Mouse (Mus musculus) A20 (cell line): ENCODE measurements around the gene Mypn.

Experiments used
- DNase-seq: peaks from one replicate; pipeline ENCODE4 v3.0.0-alpha.2; 2011; ENCODE audit warnings: low read depth, low spot score

Mypn gene

DNA sequence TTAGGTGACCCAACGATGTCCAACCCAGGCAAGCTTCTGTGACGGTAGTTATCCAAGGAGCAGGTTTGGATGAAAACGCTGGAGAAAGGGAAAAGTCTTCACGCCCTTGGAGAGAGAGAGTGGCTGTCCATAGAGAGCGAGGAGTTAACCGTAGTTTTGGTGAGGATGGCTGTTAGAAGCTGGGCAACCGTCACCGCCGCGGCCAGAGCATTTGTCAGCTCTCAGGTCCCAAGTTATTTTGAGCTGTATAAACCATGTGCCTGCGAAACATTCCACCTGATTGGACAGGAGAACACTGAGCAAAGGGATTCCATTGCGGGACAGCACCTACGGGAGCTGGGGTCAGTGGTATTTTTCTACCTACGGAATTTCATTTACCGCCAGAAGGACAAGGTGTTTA is at the start of gene Mypn:
TSS of gene Mypn (minus strand) at position 225 of the 400 bp plus-strand sequence.
- DNase-seq: no peak

DNA sequence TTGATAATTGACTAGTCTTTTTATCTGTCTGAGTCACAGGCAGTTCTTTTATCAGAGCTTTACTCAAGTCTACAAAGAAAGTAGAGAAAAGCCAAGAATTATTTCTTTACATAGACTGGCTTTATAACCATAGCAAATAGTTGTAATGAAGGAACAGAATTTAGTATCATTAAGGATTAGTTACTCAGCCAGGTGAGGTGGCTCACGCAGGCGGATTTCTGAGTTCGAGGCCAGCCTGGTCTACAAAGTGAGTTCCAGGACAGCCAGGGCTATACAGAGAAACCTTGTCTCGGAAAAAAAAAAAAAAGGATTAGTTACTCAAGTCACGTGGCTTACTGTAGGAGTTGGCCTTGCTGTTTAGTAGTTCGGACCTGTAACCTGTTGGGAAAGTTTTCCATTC is 44.7 kb upstream of the Mypn start:
- DNase-seq: no peak

DNA sequence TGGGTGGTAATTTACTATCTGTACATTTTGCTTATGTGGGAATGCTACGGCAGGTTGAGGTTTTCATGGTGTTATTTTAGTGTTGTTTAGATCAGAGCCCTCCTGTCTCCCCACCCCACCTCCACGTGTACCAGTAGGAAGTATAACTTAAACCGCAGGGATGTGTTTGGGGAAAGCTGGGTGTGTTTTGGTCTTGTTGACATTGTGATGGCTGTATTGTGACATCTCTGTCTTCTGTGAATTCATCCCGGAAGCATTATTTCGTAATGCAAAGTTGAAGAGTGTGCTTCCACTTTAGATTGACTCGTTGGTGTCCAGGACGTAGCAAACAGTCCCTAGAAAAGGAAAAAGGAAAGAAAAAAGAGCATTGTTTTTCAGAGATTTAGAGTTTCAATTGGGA is 43.7 kb upstream of the Mypn start:
- DNase-seq: no peak

DNA sequence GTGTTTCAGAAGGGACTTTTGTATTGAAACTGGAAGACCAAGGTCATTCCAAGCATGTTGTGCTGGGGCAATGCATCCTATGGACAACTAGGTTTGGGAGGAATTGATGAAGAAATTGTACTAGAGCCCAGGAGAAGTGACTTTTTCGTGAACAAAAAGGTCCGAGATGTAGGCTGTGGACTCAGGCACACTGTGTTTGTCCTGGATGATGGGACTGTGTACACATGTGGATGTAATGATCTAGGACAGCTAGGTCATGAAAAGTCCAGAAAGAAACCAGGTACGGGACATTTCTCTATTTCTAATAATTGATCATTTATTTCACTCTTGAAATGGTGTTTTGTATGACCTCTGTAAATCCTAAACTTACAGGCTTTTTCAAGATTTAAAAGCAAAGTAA is 42.1 kb upstream of the Mypn start:
- no peak for DNase-seq

DNA sequence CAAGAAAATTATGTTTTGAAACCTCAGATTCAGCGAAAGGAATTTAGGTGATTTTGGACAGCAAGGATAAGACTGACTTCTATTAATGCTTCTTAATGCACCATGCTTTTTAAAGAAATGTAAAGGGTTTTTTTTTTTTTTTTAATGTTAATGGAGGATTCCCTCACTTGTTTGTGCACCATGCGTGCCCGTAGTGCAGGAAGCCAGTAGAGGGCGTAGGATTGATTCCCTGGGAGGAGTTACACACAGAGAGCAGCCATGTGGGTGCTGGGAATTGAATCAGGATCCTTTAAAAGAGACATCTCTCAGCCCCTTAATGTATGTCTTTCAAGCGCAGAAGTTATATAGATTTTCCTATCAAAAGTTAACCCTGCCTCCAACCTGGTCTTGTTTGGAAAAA is 41.0 kb upstream of the Mypn start:
- DNase-seq: peak; percentile 65

DNA sequence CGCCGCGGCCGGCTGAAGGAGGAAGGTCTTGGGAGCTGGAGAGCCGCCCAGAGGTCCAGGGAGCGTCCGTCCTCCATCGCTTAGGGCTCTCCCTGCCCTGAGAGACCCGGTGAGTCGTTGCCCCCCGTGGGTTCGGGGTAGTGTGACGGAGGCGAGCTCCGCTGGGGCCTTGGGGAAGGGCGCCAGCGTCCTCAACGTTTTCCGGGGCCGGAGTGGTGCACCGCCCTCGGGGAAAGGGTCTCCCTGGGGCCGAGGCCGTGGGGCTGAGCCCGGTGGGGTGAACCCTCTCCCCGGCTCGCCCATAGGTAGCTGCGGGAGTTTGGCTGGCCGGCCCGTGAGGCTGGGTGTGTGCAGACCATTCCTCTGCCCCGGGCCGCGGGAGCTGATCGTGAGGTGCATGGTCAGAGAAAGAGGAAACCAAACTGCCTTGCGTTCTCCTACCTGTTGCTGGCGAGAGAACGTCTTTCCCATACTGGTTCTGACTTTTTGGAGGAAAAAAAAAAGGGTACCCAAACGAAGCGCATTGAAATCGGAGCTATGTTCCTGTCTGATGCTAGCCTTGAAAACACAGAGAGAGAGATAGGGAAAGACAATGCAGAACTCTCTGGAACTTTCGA is 40.4 kb upstream of the Mypn start:
- DNase-seq: no peak

DNA sequence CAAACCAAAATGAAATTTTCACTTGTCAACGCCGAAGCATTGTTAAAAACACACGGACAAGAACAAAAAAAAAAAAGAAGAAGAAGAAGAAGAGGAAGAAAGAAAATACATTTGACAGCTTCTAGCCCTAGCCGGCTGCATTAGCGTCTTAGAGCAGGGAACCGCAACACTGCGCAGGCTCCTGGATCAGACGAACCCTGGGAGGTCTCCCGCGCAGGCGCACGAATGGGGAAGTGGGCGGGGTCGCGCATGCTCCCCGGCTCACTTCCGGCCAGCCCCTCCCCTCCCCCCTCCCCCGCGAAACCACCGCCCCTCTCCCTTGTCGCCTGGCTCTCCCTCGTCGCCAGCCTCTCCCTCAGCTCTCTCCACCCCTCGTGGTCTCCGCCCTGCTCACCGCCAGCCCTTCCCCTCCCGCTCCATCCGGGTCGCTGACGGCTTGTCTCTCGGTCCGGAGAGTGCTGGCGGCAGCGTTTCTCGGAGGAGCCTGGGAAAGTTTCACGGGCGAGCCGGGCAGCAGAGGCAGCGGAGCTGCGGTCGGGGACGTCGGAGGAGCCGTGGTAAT is 39.8 kb upstream of the Mypn start, which contains the start of gene Herc4:
TSS of gene Herc4 (plus strand) at position 318 of the 562 bp plus-strand sequence.
- DNase-seq: peak; percentile 94

DNA sequence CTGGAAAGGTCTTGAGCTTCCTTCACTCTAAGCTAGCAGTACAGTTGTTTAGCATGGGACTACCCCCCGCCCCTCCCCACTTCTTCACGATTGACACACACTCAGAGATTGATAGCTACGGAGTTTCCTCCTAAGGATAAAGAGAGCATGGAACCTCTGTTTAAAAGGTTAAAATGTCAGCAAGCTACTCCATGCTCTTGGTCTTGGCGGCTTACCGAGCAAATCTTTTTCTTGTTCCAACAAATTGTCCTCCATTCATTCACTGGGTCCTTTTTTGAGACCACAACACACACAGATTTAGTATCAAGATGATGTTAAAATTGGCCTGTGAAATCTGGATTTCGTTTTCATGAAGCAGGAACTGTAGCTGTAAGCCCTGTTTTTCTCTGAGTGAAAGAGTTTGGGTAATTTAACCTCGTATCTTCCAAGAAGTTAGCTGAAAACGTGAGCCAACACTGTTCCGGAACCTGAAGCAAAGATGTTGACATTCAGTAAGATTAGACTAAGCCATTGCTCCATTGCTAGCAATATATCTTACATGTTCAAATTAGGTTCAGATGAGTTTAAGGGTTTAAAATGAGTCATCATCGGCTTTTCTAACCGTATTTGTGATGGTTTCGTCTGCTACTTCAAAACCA is 39.2 kb upstream of the Mypn start:
- DNase-seq: peak; percentile 54

DNA sequence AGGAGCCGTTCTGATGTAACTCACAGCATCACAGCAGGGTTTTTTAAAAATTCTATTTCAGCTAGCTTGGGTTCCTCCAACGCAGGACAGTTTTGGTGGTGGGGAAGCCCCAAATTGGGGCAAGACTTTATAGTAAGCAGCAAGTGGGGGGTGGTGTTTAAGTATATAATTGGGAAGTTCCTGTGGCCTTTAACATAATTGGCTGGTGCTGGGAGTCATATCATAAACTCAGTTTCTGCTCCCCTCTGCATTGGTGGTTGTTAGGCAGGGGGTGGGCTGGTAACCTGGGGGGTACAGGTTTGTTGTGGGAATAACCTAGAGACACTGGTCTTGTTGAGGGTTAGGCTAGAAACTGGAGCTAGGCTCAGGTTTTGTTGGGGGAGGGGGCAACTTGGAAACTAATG is 37.1 kb upstream of the Mypn start:
- peak; percentile 50 for DNase-seq

DNA sequence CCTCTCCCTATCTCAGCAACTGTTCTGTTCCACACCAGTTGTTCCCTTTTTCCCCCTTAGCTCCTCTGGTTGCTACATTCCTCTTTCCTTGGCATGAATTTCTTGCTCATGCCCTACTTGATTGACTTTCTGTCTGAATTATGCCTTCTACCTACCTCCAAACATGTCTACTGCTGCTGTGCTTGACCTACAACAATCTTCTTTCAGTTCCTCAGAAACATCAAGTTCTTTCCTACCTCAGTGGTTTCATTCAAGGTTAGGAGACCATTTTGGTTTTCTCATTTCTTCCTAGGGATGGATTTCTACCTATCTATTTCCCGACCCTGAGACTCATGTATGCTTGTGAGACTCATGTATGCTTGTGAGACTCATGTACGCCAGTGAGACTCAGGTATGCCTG is 36.1 kb upstream of the Mypn start:
- DNase-seq: peak; percentile 18

DNA sequence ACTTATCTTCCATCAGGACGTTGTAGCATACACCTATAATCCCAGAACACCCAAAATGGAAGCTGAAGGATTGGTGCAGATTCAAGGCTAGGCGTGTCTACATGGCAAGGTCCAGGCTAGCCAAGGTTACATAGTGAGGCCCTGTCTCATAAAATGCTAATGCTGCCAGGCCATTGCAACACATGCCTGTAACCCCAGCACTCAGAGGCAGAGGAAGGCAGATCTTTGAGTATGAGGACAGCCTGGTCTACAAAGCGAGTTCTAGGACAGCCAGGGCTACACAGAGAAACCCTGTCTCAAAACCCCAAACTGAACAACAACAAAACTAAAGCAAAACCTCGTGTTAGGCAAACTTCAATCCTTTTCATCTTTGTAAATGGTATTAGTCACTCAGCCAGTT is 34.3 kb upstream of the Mypn start:
- no peak for DNase-seq

DNA sequence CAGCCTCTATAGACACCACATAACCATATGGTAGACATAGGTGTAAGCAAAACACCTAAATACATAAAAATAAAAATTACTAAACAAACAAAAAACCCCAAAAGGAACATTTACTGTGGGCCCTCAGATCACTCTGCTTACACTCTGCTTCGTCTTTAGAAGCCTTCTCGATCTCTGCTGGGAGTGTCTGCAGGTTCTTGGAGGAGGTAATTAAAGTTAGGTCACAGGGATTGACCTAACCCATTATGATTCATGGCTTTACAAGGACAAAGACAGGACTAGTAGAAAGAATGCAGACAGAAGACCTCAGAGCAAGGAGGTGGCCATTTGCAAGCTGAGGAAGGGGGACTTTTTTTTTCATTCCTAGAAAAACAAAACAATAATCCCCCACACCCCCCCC is 33.5 kb upstream of the Mypn start:
- no peak for DNase-seq

DNA sequence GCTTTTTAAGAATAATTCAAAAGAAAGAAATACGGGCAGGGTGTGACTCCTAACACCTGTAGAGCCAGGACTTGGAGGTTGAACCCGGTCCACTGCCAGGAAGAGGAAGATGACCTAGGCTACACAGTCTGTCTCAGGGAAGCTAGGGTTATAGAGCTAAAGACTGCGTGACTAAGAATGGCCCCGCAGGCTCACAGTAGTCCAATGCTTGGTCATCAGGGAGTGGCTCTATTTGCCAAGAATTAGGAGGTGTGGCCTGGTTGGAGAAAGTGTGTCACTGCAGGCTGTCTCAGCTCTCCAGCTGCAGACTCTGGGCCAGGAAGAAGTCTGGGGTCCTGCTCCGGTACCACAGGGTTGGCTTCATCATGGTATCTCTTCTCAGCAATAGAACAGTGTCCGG is 32.9 kb upstream of the Mypn start:
- no peak for DNase-seq

DNA sequence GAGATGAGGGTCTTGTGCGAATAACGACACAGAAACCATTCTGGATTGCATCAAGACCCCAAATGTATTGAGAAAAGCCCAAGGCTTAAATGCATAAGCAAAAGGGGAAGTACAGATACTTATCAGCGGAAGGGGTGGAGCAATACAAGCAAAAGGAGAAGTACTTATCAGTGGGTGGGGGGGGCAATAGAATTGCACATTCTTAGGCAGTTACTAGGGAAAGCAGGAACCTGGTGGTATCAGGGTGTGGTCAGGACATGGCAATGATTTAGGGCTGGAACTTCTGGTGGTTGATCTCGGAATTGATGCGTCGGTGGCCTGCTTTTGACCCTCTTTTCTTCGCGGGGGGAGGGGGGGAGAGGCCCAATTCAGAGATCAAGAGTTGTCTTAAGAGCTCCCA is 32.1 kb upstream of the Mypn start:
- DNase-seq: peak; percentile 21

DNA sequence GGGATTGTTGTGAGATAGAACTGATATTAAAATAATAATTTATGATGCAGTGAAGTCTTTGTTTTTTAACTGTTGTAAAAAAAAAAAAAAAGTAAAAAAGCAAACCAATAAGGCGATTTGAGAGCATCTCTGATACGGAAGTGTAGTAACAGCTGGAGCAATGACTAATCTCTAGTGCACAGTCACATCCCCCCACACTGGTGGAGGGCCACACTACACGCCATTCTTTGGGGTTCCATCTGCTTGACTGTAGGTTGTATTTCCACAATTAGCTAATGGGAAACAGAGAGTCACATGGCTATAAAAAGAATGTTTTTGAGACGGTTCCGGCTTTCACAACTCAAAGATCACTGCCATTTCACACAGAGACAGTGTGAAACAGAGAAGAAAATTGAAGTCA is 30.4 kb upstream of the Mypn start:
- DNase-seq: no peak

DNA sequence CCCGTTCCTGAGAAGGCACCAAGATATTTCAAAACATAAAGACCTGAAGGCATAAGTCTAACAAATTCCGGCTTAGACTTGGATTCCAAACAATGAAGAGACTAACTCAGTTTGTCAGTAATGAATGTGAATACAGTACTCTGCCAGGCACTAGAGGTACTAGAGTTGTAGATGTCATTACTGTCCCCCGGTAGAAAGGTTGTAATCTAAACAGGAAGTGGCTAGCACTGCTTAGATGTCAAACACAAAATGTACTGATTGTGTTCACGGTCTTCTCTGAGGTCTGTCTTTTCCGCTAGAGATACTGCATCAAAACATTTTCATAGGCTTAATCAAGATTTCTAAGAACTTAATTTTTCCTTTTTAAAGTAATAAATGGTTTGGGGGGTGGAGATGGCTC is 27.9 kb upstream of the Mypn start:
- DNase-seq: no peak

DNA sequence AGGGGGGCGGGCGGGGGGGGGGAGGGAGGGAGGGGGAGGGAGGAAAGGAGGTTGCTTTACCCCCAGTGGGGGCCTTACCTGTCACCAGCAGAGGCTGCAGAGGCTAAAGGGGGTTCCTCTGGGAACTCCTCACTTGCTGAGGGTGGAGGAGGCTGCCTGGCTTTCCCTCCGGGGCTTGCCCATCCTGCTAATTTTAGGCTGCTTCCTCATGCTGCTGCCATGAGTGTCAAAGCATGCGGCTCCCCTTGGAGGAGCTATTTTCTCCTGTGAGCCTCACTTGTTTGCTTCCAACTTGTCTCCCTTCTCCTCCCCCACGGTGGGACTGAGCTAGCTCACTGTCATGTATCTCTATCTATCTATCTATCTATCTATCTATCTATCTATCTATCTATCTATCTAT is 27.1 kb upstream of the Mypn start:
- no peak for DNase-seq

DNA sequence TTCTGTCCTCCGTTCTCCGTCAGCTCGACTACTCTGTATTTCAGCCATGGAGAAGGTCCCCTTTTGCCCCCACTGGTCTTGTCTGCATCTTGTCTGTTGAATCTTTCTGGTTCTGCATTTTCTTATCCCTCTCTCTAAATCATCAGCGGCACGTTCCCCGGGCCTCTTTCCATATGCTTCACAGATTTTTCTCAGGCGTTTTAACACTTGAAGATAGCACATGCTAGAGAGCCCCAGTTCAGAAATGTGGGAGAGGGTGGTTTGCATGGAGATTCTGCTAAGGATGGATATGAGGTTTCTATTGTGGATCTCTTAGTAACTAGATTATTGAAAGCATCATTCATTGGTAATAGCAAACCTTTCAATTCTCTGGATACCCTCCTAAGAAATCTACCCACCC is 26.5 kb upstream of the Mypn start:
- DNase-seq: no peak

DNA sequence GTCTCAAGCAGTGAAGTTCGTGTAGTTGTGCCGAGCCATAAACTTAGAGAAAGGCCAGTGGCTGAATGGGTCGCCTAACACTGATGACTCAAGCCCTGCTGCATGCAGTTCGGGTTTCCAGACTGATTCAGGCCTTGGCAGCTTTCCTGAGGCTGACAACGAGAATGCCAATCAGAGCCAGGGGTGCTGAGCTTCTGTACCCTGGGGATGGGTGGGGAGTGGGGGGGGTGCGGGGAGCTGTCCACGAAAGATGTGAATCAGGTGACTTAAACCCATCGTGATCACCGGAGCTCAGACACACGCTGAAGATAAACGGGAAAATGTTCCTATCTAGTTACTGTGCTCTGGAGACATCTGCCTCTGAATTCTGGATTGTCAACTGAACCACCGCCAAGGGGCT is 20.6 kb upstream of the Mypn start:
- no peak for DNase-seq

DNA sequence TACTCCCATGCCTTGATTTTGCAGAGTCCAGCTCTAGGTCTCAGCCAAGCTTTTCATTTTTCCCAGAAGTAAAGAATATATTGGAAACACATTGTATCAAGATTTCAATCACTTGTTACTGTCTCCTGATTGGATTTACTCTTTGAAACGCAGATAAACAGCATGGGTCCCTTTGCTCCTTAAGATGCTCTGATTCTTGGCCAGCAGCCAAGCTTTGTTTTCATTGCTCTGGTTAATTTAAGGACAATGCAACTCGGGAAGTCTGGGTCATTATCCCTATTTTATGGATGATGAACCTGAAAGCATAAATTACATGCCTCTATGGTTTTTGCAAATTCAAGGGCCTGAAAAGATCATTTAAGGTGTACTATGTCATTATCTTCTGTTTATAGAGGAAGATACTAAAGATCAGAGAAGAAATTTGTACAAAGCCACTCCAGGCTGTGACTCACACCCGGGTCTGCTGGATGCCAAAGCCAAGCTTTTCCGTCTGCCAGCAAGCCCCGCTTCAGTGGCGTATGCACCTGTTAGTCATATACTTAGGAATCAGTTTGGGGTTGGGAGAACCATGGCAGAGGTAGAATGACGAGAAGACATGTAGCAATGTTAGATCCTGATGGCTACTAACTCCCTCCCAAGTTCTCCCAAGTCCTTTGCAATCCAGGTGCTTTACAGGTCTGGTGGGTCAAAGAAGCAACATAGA is 17.5 kb upstream of the Mypn start:
- DNase-seq: no peak

DNA sequence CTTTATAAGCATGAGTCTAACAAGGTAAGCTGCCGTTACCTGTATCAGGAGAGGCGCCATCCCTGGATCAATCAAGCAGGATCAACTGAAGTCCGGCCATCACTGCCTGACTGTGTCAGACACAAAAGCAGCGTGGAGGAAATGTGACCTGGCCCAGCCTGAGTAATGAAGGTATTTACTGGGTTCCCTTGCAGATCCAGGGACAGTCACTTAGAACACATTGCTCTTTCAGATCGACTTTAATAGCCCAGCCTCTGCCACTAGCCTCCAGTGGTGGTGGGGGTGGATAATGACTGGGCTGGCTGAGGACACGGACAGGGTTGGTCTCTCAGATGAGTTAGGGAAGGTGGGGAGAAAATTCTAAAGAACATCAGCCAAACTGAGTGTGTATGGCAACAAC is 5.1 kb upstream of the Mypn start:
- DNase-seq: no peak

DNA sequence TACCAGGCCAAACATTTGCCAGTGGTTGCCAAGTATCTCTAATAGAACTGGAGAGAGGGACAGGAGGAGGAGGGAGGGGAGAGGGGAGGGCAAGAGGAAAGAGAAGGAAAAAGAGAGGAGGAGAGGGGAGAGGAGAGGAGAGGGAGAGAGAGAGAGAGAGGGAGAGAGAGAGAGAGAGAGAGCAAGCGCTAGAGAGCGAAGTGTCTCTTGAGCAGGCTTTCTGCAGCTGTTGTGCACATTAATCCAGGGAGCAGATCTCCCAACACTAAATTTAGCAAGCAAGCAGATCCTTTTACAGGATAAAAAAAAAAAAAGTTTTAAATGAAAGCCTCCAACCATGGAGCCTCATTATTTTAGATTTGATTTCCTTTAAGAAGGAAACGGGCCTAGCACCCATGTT is 750 bp downstream of the Mypn start:
- DNase-seq: no peak

DNA sequence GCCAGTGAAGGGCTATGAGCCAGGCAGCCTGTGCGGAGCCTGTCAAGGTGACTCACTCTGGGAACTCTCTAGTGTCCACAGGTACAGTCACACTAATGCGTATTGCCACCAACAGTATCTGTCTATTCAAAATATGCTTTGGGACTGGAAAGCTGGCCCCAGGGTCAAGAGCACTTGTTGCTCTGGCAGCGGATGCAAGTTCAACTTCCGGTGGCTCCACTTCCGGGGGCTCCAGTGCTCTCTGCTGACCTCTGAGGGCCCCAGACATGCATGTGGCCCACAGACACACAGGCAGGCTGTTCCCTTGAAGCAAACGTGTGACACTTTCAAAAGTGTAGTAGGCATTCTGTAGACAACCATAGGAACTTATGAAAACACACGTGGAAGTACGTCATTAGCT is 2.2 kb downstream of the Mypn start:
- DNase-seq: no peak
